Mouse (Mus musculus) heart, adult 2 months (tissue): ENCODE measurements around the gene Ube2e3. TPM values are rescaled to one million over a fixed set of nuclear protein-coding genes. Genes with fewer than 3 reads are reported as not detected.

Experiments
- DNase-seq, 2 experiments: peaks; one replicate each; pipeline ENCODE4 v3.0.0; 2021
- H3K27ac ChIP-seq: fragments of 200-600 bp; 2 replicates; pipeline ENCODE4 v1.8.1; 2022
- H3K27me3 ChIP-seq: fragments of 200-500 bp; 2 replicates; pipeline ENCODE4 v1.6.1; 2012; ENCODE audit warnings: mild to moderate bottlenecking, low read length, inconsistent platforms, mixed read lengths; ENCODE audit not compliant: control insufficient read depth, insufficient read depth
- H3K36me3 ChIP-seq: fragments of 200-500 bp; 2 replicates; pipeline ENCODE4 v1.6.1; 2012; ENCODE audit warnings: low read length, inconsistent platforms; ENCODE audit not compliant: control insufficient read depth, insufficient read depth
- H3K4me1 ChIP-seq: fragments of 200-500 bp; 2 replicates; pipeline ENCODE4 v1.6.1; 2011; ENCODE audit warnings: low read length; ENCODE audit not compliant: control insufficient read depth, insufficient read depth
- H3K4me3 ChIP-seq: fragments of 200-600 bp; 2 replicates; pipeline ENCODE4 v1.8.1; 2022
- H3K79me2 ChIP-seq: fragments of 200-500 bp; replicated peaks from 2 replicates; pipeline ENCODE4 v1.6.1; 2012; ENCODE audit warnings: mild to moderate bottlenecking, inconsistent platforms, low read length, moderate library complexity, mixed read lengths; ENCODE audit not compliant: control insufficient read depth, insufficient read depth
- H3K9ac ChIP-seq: fragments of 200-500 bp; 2 replicates; pipeline ENCODE4 v1.6.1; 2012; ENCODE audit warnings: low read depth, mild to moderate bottlenecking, control low read depth, inconsistent platforms, low read length, mixed read lengths
- CTCF ChIP-seq: fragments of 200-600 bp; IDR thresholded peaks from 2 replicates; pipeline ENCODE4 v1.8.1; 2022; ENCODE audit warnings: antibody characterized with exemption, mild to moderate bottlenecking, moderate library complexity
- EP300 ChIP-seq: fragments of 200-500 bp; IDR thresholded peaks from 2 replicates; pipeline ENCODE4 v1.6.1; 2011; ENCODE audit warnings: low read depth, low read length, control low read depth; ENCODE audit not compliant: insufficient read depth
- POLR2A ChIP-seq: fragments of 200-500 bp; IDR thresholded peaks from 2 replicates; pipeline ENCODE4 v1.6.1; 2011; ENCODE audit warnings: mild to moderate bottlenecking, low read depth, low read length, control low read depth; ENCODE audit not compliant: insufficient read depth
- WGBS: fragments of 180-500 bp; shearing (Covaris S2); methylation state at CpG from one replicate; pipeline ENCODE4 v1.1.7; 2018; 5-methylcytosine and 5-hydroxymethylcytosine counted together
- intact Hi-C: fragments of 180-260 bp; cut with DNase I; formaldehyde crosslinking; loops from one replicate; pipeline ENCODE4 v1.15.1; 2025
- polyA plus RNA-seq: library from polyadenylated mRNA; depleted of rRNA; stranded (reverse); fragments of >200 nt; gene quantifications from 2 replicates; pipeline ENCODE4 v1.2.3, GENCODE M21; 2012
- total RNA-seq, 2 experiments: library from RNA; stranded (reverse); gene quantifications; 2 replicates each; pipeline ENCODE4 v1.2.3; 2021

Ube2e3 gene
- total and polyA plus RNA-seq, 3 experiments, result 20.9 to 47.8 (median 42.1) TPM

GRCm38 (mm10) chr2:78873946-78874345 lies 6.0 kb downstream of the Ube2e3 start:
- no peak overlapping the region for H3K9ac ChIP-seq
- whole genome bisulfite sequencing, result 28% methylated on average over 2 of the region's 2 CpGs
- DNase-seq, result peak in 1 of 2 experiments; percentile 25

GRCm38 (mm10) chr2:78876002-78876401 lies 8.1 kb downstream of the Ube2e3 start:
- no peak for TF ChIP-seq POLR2A
- intact Hi-C loops, result no loop called here
- H3K36me3 ChIP-seq, result peaks cover 25% of the 10 kb centered on the region
- no peak overlapping the region for H3K27ac ChIP-seq
- H3K4me1 ChIP-seq, result peaks cover 18% of the 10 kb centered on the region
- peaks cover 2% of the 10 kb centered on the region for H3K79me2 ChIP-seq
- no peaks in the 10 kb centered on the region for H3K27me3 ChIP-seq
- H3K9ac ChIP-seq, result no peak overlapping the region
- no peak overlapping the region for H3K4me3 ChIP-seq
- DNase-seq, result no peak

More at GRCm38 (mm10) chr2:78873946-78874345, 6.0 kb downstream of the Ube2e3 start:
- Histone ChIP-seq H3K36me3 (peaks cover 31% of the 10 kb centered on the region), H3K4me3 (peak overlapping the region; percentile 1; the same call in 1 of the 2 replicates), H3K27ac (peak overlapping the region; percentile 4; the same call in 1 of the 2 replicates), H3K27me3 (no peaks in the 10 kb centered on the region), H3K79me2 (peaks cover 2% of the 10 kb centered on the region), H3K4me1 (peaks cover 24% of the 10 kb centered on the region)
- intact Hi-C loops, result no loop called here
- TF ChIP-seq CTCF, result no peak
- no peak for TF ChIP-seq POLR2A
- TF ChIP-seq EP300, result 0 out of 2 replicates have a peak, but pooled peaks have one; percentile 22

- H3K4me3 ChIP-seq, result no peak overlapping the region
- no peak for TF ChIP-seq CTCF
- TF ChIP-seq POLR2A, result no peak
- TF ChIP-seq EP300, result no peak
- no peak overlapping the region for H3K9ac ChIP-seq
- peaks cover 12% of the 10 kb centered on the region; the same call in 1 of the 2 replicates for H3K79me2 ChIP-seq
- intact Hi-C loops, result no loop called here
- no peak overlapping the region for H3K27ac ChIP-seq
- peaks cover 6% of the 10 kb centered on the region for H3K4me1 ChIP-seq
- no peaks in the 10 kb centered on the region for H3K27me3 ChIP-seq
- WGBS, result 48% methylated on average over 1 of the region's 1 CpGs
- DNase-seq, result no peak
- peaks cover 8% of the 10 kb centered on the region for H3K36me3 ChIP-seq
These were observed 14.1 kb downstream of the Ube2e3 start for GRCm38 (mm10) chr2:78882068-78882467.

GRCm38 (mm10) chr2:78882743-78883433 lies 15.0 kb downstream of the Ube2e3 start:
- H3K27me3 ChIP-seq, result no peaks in the 10 kb centered on the region
- TF ChIP-seq EP300 (no peak), CTCF (no peak), POLR2A (no peak)
- no peak overlapping the region for H3K4me3 ChIP-seq
- H3K79me2 ChIP-seq, result peaks cover 12% of the 10 kb centered on the region; the same call in 1 of the 2 replicates
- H3K9ac ChIP-seq, result no peak overlapping the region
- H3K36me3 ChIP-seq, result peaks cover 9% of the 10 kb centered on the region
- intact Hi-C loops, result no loop called here
- peaks cover 4% of the 10 kb centered on the region for H3K4me1 ChIP-seq
- no peak for DNase-seq
- no peak overlapping the region for H3K27ac ChIP-seq
- WGBS, result 82% methylated on average over 3 of the region's 3 CpGs

GRCm38 (mm10) chr2:78886446-78886845 lies 18.5 kb downstream of the Ube2e3 start:
- Histone ChIP-seq H3K27ac (no peak overlapping the region), H3K79me2 (peaks cover 15% of the 10 kb centered on the region), H3K4me1 (peaks cover 4% of the 10 kb centered on the region), H3K9ac (no peak overlapping the region), H3K36me3 (peaks cover 13% of the 10 kb centered on the region), H3K27me3 (no peaks in the 10 kb centered on the region), H3K4me3 (no peak overlapping the region)
- TF ChIP-seq EP300 (no peak), CTCF (no peak), POLR2A (no peak)
- intact Hi-C loops, result no loop called here
- DNase-seq, result no peak
- whole genome bisulfite sequencing, result 54% methylated on average over 2 of the region's 2 CpGs

GRCm38 (mm10) chr2:78888190-78888589 lies 20.3 kb downstream of the Ube2e3 start:
- WGBS, result 38% methylated on average over 3 of the region's 3 CpGs
- no peak overlapping the region for H3K9ac ChIP-seq

More at GRCm38 (mm10) chr2:78888190-78888589, 20.3 kb downstream of the Ube2e3 start:
- DNase-seq, result no peak
- Histone ChIP-seq H3K4me3 (no peak overlapping the region), H3K79me2 (peaks cover 11% of the 10 kb centered on the region), H3K27ac (no peak overlapping the region), H3K27me3 (no peaks in the 10 kb centered on the region), H3K4me1 (peaks cover 6% of the 10 kb centered on the region), H3K36me3 (peaks cover 10% of the 10 kb centered on the region)
- TF ChIP-seq CTCF (no peak), POLR2A (no peak), EP300 (no peak)
- intact Hi-C loops, result no loop called here
